Mouse (Mus musculus) kidney, postnatal 0 days (tissue): Measurements from ENCODE around the gene Ank2. TPM values are rescaled to one million over a fixed set of nuclear protein-coding genes. Genes with fewer than 3 reads are reported as not detected.

ENCODE experiments used
- ATAC-seq: fragments of 200-750 bp; cut with Nextera tagmentation; replicated peaks from 2 replicates; pipeline ENCODE4 v1.8.0; 2017; ENCODE audit warnings: low read depth, moderate number of reproducible peaks, moderate TSS enrichment, moderate library complexity; ENCODE audit not compliant: low FRiP score
- DNase-seq: peaks from one replicate; pipeline ENCODE4 v3.0.0-alpha.2; 2016; ENCODE audit warnings: low spot score
- H3K27ac ChIP-seq: fragments of 300-500 bp; sonication (generic); 2 replicates; pipeline ENCODE4 v1.5.1; 2014; ENCODE audit warnings: mild to moderate bottlenecking
- H3K27me3 ChIP-seq: fragments of 300-500 bp; sonication (generic); 2 replicates; pipeline ENCODE4 v1.6.1; 2014; ENCODE audit warnings: low read length, mixed read lengths; ENCODE audit not compliant: insufficient read depth
- H3K36me3 ChIP-seq: fragments of 300-500 bp; sonication (generic); 2 replicates; pipeline ENCODE4 v1.6.1; 2014; ENCODE audit warnings: low read length, mixed read lengths; ENCODE audit not compliant: insufficient read depth
- H3K4me1 ChIP-seq: fragments of 300-500 bp; sonication (generic); replicated peaks from 2 replicates; pipeline ENCODE4 v1.6.1; 2014; ENCODE audit warnings: antibody characterized with exemption, low read length, mixed read lengths; ENCODE audit not compliant: insufficient read depth
- H3K4me2 ChIP-seq: fragments of 300-500 bp; sonication (generic); 2 replicates; pipeline ENCODE4 v1.6.1; 2014; ENCODE audit warnings: mild to moderate bottlenecking, low read length, moderate library complexity, mixed read lengths
- H3K4me3 ChIP-seq: fragments of 300-500 bp; sonication (generic); replicated peaks from 2 replicates; pipeline ENCODE4 v1.5.1; 2014; ENCODE audit warnings: low read depth, low read length
- H3K9ac ChIP-seq: fragments of 300-500 bp; sonication (generic); 2 replicates; pipeline ENCODE4 v1.6.1; 2014; ENCODE audit warnings: low read depth, low read length
- H3K9me3 ChIP-seq: fragments of 300-500 bp; sonication (generic); replicated peaks from 2 replicates; pipeline ENCODE4 v1.6.1; 2016; ENCODE audit warnings: low read length, inconsistent platforms, mixed read lengths
- CTCF ChIP-seq: IDR thresholded peaks from 2 replicates; pipeline ENCODE4 v1.5.1; 2016; ENCODE audit warnings: antibody characterized with exemption, low read depth, mild to moderate bottlenecking, moderate library complexity
- WGBS: fragments of 180-500 bp; shearing (Covaris S2); extraction: QIAGEN DNeasy Blood & Tissue Kit; methylation state at CpG from one replicate; pipeline ENCODE4 v1.1.7; 2014; 5-methylcytosine and 5-hydroxymethylcytosine counted together
- polyA plus RNA-seq: library from polyadenylated mRNA; unstranded; fragments of >200 nt; fragmentation: Nextera tagmentation; extraction: Ambion mirVana; gene quantifications from 2 replicates; pipeline ENCODE4 v1.2.1, GENCODE M21; 2015

The Ank2 gene
- polyA plus RNA-seq, 1 experiment from 2014 or later = 4.1 TPM

DNA sequence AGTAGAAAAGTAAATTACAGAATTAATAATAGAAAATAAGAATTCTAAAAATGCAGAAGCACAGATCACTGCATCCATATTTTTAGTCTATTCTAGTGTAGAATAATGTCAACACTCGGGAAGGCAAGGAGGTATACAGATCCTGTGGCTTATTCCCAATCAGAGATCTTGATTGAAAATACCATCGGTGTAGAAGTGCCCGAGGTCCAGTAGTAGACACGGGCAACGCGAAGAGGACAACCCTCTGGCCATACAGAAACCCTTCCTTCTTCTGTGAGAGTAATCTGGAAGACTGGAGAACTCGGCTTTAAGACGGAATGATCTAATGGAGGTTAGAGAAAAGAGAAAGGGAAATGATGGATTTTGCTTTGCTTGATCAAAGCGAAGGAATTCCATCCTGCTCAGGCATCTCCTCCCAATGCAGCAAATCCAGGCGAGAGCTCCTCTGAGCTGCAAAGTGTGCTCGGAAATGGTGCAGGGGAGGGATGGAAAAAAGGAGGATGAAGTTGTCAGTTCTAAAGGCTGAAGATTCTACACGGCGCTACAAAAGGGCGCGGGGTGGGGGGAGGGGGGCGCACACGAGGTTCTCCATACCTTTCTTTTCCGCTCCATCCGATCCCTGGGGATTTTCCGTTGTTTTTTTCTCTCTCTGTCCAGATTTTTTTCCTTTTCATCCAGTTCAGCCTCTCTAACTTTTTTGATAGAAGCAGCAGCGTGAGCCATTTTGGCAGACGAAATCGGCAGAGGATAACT, 337.9 kb downstream of the Ank2 start:
- 5% methylated on average over 23 of the region's 23 CpGs for WGBS
- TF ChIP-seq CTCF = no peak
- Histone ChIP-seq H3K27ac (no peak overlapping the region), H3K9me3 (no peaks in the 10 kb centered on the region), H3K27me3 (peaks cover 6% of the 10 kb centered on the region; the same call in 1 of the 2 replicates), H3K4me1 (0 out of 2 replicates have a peak, but pooled peaks cover 7% of the 10 kb centered on the region), H3K4me2 (peak overlapping the region; percentile 98), H3K9ac (no peak overlapping the region), H3K36me3 (no peaks in the 10 kb centered on the region), H3K4me3 (peak overlapping the region; percentile 43)
- no peak for ATAC-seq
- peak; percentile 27 for DNase-seq

DNA sequence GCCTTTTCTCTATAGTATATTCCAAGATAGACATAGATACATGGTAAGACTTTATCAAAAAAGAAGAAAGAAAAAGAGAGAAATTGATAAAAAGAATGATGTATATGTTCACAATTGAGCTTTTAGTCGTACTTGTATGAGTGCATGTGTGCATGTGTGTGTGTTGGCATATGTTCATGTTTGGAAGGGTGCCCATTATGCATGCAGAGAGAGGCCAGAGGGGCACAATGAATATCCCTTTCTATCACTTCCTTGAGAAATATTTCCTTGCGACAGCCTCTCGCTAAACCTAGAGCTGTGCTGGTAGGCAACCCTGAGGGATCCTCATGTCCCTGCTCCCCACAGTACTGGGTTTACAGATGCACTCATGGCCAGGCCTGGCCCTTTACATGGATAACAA, 341.4 kb downstream of the Ank2 start:
- Histone ChIP-seq H3K9ac (no peak overlapping the region), H3K36me3 (no peaks in the 10 kb centered on the region), H3K4me1 (0 out of 2 replicates have a peak, but pooled peaks cover 7% of the 10 kb centered on the region), H3K9me3 (no peaks in the 10 kb centered on the region), H3K27ac (no peak overlapping the region), H3K4me3 (no peak overlapping the region), H3K27me3 (no peaks in the 10 kb centered on the region; the same call in 1 of the 2 replicates), H3K4me2 (no peak overlapping the region)
- no peak for TF ChIP-seq CTCF
- ATAC-seq = no peak
- no peak for DNase-seq
- WGBS = 76% methylated on average over 3 of the region's 3 CpGs

DNA sequence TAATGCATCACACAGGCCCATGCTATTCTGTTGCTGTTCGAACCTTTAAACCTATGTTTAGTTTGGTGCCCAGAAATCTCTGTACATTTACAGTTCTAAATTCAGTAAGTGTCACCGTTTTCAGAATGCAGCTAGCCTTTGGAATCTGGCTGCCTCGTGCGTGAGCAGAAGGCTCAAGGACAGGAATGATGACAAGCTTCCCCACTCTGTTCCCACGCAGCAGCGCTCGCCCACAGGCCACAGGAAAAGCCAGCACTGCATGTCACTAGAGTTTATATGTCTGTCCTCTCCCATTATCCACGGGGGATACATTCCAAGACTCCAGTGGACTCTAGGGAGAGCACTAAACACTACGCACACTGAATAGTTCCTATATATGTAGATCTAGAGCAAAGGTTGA, 343.1 kb downstream of the Ank2 start:
- Histone ChIP-seq H3K9me3 (no peaks in the 10 kb centered on the region), H3K4me3 (no peak overlapping the region), H3K27me3 (no peaks in the 10 kb centered on the region), H3K27ac (no peak overlapping the region), H3K4me1 (0 out of 2 replicates have a peak, but pooled peaks cover under 1% of the 10 kb centered on the region), H3K4me2 (no peak overlapping the region), H3K36me3 (no peaks in the 10 kb centered on the region), H3K9ac (no peak overlapping the region)
- ATAC-seq (no peak), DNase-seq (no peak)
- no peak for TF ChIP-seq CTCF
- 84% methylated on average over 9 of the region's 9 CpGs for WGBS

DNA sequence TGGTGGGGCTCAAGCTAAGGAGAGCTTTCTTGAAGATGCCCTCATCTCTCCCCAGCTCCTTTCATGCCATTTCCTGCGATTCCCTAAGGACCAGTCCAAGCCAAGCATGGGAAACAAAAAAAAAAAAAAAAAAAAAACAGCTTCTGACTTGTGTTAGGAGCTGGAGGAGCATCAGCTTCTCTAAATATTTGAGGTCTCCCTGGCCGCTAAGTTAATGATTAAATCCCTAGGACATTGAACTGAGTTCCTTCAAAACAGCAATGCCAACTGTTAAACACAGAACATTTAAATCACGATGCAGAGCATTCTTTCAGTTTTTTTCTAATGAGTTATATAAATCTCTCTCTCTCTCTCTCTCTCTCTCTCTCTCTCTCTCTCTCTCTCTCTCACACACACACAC, 345.3 kb downstream of the Ank2 start:
- Histone ChIP-seq H3K9me3 (no peaks in the 10 kb centered on the region), H3K9ac (no peak overlapping the region), H3K27ac (no peak overlapping the region), H3K27me3 (no peaks in the 10 kb centered on the region), H3K4me1 (no peaks in the 10 kb centered on the region), H3K4me2 (no peak overlapping the region), H3K36me3 (no peaks in the 10 kb centered on the region), H3K4me3 (no peak overlapping the region)
- ATAC-seq = no peak
- DNase-seq = no peak
- no peak for TF ChIP-seq CTCF
- WGBS = 71% methylated on average over 3 of the region's 3 CpGs

DNA sequence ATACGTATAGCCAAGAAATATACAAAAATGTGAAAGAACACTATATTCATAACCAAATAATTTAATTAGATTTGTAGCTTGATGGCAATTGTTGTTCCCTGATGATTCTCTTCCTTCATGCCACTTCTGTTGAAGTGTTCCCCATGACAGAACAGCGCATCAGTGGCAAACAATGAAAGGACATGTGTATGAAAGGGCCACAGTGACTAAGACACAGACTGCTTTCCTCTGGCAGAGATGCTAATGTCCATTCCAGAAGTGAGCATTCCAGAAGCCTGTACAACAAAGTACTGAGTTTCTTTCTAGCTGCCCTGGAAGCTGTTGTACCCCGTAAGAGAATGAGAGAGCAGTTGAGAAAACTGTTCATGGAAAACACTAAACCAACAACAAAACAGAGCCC, 345.7 kb downstream of the Ank2 start:
- Histone ChIP-seq H3K9ac (no peak overlapping the region), H3K27ac (no peak overlapping the region), H3K4me2 (no peak overlapping the region), H3K4me3 (no peak overlapping the region), H3K9me3 (no peaks in the 10 kb centered on the region), H3K27me3 (no peaks in the 10 kb centered on the region), H3K4me1 (no peaks in the 10 kb centered on the region), H3K36me3 (no peaks in the 10 kb centered on the region)
- DNase-seq (no peak), ATAC-seq (no peak)
- TF ChIP-seq CTCF = no peak
- WGBS = 92% methylated on average over 3 of the region's 3 CpGs

DNA sequence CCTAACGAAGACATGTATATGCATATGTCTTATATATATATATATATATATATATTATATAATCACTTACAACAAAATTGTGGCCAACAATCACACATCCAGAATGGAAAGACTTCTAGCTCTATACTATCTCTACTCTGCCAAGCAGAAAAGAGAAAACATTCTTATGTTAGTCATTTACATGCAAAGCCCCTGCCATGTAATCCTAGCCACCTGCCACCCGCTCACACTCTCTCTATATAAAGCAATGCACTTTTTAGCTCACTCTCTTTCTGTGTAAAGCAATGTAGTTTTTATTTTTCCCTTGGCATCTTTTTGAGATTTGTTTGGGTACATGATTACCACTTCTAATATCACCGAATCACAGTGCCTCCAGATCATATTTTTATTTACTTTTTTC, 350.5 kb downstream of the Ank2 start:
- no peak for TF ChIP-seq CTCF
- WGBS = 83% methylated on average over 3 of the region's 3 CpGs
- no peak overlapping the region for H3K4me3 ChIP-seq
- no peak overlapping the region for H3K4me2 ChIP-seq
- DNase-seq = no peak
- H3K9ac ChIP-seq = no peak overlapping the region
- H3K27me3 ChIP-seq = no peaks in the 10 kb centered on the region
- no peak overlapping the region for H3K27ac ChIP-seq
- no peaks in the 10 kb centered on the region for H3K36me3 ChIP-seq
- H3K4me1 ChIP-seq = no peaks in the 10 kb centered on the region
- no peak for ATAC-seq
- no peaks in the 10 kb centered on the region for H3K9me3 ChIP-seq
